Mouse (Mus musculus): ENCODE results near the gene Atp8b5.

The Atp8b5 gene

DNA sequence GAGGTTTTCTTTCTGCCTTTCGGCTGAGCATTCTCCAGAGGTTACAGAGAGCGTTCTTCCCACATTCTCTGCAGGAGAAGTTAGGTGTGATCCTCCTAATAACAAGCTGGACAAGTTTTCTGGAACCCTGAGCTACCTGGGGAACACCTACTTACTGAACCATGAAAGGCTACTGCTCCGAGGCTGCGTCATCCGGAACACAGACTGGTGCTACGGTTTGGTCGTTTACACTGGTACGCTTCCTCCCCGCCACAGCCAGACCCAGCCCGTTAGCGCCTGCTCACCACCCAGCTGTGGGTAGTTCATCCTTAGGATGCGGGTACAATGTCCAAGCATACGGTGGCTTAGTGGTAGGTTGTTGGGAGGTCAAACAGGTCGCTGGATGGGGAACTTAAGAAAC, 55.4 kb downstream of the Atp8b5 start:
- DNase-seq (ENCODE audit: low spot score) = no peak

DNA sequence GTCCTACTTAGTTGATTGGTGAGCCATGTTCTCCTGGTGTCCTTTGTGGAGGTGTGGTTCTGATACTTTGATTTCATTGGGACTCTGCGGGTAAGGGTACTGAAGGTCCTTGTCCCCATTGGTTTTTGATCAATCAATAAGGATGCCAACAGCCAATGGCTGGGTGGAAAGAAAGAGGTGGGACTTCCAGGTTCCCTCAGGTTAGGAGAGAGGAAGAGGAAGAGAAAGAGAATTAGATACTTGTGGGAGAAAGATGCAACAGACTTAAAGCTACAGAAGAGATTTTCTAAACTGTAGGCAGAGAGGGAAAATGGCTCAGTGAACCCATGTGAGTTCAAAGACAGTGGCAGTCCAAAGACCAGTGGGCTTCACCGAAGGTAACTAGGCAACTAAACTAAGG, 60.2 kb downstream of the Atp8b5 start:
- no peak for DNase-seq (ENCODE audit: low spot score)

DNA sequence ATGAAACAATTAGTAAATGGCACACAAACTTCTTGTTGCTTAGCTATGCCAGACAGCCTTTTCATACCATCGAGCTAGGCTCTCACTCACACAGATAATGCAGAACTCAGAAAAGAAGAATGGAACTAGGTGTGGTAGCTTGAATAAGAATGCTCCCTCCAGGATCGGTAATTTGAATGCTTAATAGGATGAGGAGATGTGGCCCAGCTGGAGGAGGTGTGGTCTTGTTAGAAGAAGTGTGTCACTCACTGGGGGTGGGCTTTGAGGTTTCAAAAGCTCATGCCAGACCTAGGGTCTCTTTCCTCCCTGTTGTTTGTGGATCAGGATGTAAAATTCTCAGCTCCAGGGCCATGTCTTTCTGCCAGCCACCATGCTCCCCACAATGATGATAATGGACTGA, 67.8 kb downstream of the Atp8b5 start:
- DNase-seq (ENCODE audit: low spot score) = no peak

DNA sequence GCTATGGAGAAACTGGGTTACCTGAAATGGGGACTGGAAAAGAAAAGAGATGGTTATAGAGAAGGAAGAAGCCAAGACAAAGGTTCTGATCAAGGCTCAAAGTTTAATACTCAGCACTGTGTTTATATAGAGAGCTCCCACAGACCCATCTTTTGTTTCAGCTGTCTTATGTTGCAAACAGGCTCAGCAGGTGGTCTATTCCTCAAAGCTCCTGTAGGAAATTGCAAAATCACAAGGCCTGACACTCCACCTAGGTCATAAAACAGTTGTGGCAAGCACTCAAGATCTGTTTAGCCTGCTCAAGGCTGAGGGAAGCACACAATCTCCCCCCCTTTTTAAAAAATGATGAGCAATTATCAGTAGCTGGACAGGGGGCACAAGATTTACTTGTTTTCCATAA, 69.2 kb downstream of the Atp8b5 start:
- no peak for DNase-seq (ENCODE audit: low spot score)

DNA sequence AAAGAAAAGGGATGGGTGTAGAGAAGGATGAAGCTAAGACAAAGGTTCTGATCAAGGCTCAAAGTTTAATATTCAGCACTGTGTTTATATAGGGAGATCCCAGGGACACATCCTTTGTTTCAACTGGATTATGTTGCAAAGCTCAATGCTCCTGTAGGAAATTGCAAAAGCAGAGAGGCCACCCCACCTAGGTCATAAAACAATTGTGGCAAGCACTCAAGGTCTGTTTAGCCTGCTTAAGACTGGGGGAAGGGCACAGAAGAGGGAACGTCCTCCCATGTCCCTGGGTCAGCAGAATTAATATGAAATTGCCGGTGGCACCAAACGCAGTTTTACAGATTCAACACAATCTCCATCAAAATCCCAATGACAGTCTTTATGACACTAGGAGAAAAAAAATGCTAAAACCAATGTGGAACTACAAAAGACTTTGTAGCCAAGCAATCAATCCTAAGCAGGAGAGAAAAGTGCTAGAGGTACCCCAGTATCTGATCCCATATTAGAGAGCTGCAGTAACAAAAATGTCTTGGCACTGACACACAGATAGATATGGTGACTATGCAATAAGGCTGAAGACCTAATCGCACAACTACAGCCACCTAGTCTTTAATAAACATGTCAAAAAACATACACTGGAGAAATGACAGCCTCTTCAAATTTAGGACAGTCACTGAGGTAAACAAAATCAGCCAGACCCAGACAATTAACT, 73.3 kb downstream of the Atp8b5 start:
- DNase-seq (ENCODE audit: low spot score) = no peak

DNA sequence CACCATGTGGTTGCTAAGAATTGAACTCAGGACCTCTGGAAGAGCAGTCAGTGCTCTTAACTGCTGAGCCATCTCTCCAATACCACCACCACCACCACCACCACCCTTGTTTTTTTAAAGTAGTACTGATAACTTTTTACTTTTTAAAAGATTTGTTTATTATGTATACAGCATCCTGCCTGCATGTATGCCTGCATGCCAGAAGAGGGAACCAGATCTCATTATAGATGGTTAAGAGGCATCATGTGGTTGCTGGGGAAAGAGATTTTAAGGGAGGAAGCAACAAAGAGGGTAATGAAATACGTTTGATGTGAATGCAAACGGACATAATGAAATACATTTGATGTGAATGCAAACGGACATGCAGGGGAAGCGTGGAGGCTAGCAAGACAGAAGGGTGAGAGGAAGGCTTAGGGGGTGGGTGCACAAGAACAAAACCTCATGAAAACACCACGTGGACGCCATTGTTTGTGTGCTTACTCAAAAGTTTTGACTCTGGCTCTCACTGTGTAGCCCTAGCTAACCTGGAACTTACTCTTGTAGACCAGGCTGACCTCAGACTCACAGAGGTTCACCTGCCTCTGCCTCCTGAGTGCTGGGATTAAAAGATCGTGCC, 74.4 kb downstream of the Atp8b5 start:
- peak; percentile 3 for DNase-seq (ENCODE audit: low spot score)

DNA sequence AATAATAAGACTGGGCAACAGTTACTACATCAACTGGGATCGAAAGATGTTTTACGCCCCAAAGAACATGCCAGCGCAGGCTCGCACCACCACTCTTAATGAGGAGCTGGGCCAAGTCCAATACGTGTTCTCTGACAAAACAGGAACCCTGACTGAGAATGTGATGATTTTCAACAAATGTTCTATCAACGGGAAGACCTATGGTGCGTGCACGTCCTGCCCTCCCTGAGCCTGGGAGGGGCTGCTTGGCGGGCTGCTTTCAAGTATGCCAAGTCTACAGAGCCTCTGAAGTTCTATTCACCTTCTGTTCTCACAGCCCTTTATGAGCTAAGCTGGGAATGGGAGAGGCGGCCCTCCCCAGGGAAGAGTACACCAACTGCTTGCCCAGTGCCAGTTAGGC, 75.5 kb downstream of the Atp8b5 start:
- DNase-seq (ENCODE audit: low spot score) = no peak

DNA sequence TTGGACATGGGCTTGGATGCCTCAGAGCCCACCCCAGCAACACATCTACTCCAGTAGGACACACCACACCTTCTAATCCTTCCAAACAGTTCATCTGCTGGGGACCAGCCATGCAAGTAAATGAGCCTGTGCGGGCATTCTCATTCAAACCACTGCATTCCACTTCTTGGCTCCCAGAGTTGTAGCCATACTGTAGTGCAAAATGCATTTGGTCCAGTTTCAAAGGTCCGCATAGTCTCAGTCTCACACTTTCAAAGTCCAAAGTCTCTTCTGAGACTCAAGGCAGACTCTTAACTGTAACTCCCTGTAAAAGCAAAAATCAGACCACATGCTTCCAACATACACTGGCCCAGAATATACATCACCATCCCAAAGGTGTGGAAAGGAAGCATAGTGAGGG, 78.0 kb downstream of the Atp8b5 start:
- no peak for DNase-seq (ENCODE audit: low spot score)

DNA sequence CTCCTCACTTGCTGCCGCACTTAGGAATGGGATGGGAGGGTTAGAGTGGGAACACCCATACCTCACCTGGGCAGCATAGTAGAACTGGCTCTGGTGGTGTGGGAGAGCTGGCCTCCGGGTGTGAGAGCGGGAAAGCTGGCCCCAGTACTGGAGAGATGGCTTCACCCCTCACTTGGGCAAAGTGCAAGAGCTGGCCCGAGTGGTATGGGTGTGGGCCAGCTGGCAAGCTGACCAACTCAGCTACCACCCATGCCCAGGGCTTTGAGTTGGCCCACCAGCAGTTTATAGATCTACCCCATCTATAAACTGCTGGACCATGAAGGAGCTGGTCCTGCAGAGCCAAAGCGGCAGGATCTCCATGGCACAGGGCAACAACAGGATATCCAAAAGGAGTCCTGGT, 82.2 kb downstream of the Atp8b5 start:
- DNase-seq (ENCODE audit: low spot score) = no peak

DNA sequence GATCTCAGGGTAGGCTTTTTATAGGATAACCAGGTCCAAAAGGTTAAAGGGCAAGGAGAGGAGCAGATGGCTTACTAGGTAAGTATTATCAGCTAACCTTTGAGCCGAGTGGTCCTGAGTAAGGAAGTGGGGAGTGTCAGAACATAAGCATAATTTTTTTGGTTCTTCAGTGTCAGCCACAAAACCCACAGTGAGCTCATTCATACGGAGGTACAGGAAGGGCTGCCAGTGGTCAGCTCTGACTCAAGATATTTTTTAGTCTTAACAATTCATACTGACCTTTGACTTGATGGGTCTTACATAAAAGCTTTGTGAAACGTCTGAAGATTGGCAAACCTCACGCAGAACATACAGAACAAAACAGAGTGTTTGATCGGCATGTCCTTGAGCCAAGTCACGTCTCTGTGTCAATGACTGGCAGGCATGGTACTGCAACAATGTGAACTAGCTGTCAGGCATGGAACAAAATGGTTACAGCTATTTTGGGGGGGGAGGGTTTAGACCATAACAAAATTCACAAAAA, 83.1 kb downstream of the Atp8b5 start:
- DNase-seq (ENCODE audit: low spot score) = no peak

DNA sequence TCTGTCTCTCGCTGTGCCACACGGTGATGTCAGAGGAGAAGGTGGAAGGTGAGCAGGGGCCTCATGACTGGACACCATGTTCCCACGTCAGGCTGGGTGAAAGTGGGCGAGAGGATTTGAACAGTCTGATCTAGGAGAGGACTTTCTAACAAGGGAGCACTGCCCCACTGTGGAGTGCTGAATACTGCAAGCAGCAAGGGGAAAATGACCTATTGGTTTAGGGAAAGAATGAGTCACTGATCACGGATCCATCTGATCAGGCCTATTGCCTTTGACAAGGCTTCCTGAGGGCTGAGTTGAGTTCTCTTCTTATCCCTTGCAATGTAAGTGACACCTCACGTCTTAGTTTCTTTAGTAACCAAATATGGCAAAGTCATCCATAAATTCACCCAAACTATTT, 86.7 kb downstream of the Atp8b5 start:
- no peak for DNase-seq (ENCODE audit: low spot score)

DNA sequence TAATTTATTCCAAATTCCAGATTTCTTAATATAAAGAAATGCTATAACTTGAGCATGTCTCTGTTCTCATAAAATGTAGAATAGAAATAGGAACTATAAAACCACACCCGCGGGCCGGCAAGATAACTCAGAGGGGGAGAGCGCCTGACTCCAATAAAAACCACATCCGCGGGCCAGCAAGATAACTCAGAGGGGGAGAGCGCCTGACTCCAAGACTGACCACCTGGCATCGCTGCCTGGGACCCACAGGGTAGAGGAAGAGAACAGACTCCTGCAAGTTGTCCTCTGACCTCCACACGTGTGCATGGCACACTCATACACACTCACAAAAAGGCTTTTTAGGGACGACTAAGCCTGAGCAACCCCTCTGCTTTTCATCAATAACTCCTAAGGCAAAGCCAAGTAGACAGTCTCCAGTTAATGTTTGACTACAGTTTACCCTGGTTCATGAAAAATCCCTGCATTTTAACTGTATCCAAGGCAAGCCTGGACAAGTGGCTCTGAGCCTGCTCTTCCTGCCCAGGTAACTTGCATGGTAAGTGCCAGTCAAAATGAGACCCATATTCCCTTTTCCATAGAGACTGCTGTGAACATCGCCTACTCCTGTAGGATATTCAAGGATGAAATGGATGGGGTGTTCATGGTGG, 98.1 kb downstream of the Atp8b5 start:
- DNase-seq (ENCODE audit: low spot score) = no peak

DNA sequence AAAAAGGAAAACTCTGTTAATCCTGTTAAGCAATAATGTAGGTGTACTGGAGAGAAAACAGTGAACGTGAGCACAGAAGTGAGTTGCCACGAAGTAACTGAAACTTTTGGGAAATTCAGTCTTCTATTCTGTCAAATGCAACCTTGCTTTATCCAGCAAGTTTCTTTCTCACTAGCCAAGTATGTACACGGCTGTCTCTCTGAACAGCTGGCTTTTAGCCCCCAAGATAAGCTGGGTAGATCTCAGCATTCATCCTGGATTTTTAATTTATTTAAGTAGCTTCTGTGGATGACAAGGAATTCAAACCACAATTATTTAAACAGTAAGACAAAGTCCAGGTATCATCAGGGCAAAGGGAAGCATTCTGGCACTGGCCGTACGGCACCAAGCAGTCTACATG, 100.3 kb downstream of the Atp8b5 start:
- no peak for DNase-seq (ENCODE audit: low spot score)

DNA sequence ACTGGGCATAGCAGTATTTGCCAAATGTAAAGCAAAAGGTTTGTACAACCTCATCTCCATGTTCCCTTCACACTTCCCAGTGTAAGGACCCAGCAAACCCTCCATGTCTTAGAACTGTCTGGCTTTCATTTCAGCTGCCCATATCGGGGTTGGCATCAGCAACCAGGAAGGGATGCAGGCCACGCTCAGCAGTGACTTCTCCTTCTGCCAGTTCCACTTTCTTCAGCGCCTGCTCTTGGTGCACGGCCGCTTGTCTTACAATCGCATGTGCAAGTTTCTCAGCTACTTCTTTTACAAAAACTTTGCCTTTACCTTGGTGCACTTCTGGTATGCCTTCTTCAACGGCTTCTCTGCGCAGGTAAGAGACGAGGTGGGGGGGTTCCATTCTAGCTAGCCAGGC, 100.8 kb downstream of the Atp8b5 start:
- DNase-seq (ENCODE audit: low spot score) = no peak

DNA sequence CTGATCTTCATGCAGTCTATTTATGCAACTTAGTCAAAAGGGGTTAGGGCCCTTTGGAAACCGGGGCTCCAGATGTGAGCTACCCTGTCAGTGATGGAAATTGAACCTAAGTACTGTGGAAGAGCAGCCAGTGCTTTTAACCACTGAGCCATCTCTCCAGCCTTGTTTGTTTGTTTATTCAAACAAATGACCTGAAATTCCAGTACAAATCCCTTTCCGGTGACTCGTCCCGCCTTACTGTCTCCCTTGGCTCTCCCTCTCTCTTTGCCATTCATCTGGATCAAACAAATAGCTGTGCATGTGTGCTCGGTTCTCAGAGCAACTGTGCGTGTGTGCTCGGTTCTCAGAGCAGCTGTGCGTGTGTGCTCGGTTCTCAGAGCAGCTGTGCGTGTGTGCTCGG, 104.4 kb downstream of the Atp8b5 start:
- DNase-seq (ENCODE audit: low spot score) = no peak

DNA sequence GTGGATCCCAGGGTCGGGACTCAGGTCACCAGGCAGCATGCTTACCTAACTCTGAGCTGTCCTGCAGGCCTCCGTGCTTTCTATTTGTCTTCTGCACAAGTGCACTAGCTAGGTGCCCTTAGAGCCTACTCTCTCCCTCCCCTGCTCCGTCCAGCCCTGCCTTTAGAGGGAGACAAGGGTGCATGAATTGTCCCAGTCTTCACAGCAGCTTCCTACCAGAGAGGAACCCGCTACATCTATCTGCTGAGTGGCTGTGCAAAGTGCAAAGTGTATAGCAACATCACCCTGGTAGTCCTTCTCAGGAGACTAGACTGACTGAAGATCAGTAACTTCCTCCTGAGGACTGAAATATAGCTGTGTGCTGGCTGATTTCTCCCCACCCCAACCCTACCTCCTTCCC, 105.2 kb downstream of the Atp8b5 start:
- DNase-seq (ENCODE audit: low spot score) = no peak

DNA sequence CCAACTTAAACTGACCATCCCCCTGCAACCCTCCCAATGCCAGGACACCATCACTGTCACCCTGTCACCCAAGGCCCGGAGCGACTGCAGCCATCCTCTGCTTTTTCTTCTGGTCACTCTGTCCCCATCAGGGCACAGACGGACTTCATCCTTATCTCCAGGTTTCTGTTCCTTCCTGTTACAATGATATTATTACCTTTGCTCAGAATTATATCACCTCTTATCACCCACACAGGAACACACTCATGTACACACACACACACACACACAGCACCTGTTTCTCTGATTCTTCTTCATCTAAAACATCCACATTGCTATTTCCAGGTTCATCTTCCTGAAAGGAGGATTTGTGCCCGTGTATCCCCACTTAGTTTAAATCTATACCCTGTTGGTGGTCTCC, 107.3 kb downstream of the Atp8b5 start:
- no peak for DNase-seq (ENCODE audit: low spot score)

DNA sequence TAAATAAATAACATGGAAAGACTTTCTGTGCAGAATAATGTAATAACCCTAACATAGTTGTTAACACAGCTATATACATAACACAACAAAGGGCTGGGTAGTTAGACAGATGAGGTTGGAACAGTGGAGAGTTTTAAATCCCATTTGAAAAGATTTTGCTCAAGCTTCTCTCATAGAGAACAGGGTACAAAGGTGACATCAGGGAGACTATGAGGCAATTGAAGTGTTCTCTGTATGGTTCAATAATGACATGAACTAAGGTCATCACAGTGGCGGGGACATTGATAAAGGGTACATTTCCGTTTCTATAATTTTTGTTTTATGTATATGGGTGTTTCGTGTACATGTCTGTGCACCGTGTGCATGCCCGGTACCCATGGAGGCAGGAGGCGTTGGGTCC, 112.6 kb downstream of the Atp8b5 start:
- no peak for DNase-seq (ENCODE audit: low spot score)

DNA sequence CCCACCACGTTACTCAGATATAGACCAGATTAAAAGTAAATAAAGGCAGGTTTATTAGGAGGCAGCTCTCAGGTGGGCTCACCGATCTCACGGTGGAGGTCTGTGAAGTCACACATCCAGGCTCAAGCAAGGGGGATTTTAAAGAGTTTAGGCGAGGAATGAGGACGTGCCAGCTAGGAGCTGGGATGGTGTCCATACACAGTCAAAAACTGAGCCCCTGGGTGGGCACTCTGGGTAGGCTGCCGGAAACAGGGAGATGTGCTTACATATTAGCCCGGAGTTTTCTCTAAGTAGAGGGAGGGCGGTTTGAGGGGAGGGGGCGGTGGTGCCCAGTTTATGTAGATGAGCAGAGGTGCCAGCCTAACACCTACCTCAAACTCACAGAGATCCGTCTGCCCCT, 114.0 kb downstream of the Atp8b5 start:
- no peak for DNase-seq (ENCODE audit: low spot score)

DNA sequence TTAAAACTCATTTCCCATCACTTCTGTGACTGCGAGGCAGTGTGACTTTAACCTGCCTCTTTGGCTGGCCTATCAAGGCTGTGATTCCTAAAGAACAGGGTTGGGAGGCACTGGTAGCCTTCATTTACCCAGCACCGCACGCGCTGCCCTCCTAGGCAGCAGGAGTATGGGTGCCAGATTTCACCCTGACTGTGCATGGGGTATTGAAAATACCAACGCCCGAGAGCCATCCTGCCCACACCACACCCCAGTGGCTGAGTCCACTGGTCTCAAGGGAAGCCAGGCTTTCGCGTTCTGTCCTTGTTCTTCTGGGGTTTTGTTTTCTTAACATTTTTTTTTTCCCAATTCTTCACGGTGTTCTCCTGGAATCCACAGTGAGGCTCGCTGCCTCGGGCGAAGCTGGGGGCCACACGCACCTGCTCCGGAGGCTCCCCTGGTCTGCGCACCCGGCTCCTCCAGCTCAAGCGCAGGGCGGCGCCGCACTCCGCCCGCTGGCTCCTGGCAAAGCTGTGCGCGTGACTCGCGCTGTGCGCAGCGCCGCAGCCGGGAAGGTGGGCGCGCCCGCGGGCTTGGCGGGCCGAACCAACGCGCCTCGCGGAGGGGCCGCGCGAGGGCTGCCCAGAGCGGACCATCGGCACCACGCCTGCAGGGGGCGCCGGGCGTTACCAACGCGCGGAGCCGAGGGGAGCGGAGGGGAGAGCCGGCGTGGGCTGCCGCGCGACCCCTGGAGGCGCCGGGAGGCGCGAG, 114.6 kb downstream of the Atp8b5 start, which contains the start of gene Rusc2:
Gene Rusc2, plus strand, starts transcription at position 572 of the 747 bp plus-strand sequence.
- DNase-seq (ENCODE audit: low spot score) = peak; percentile 83

DNA sequence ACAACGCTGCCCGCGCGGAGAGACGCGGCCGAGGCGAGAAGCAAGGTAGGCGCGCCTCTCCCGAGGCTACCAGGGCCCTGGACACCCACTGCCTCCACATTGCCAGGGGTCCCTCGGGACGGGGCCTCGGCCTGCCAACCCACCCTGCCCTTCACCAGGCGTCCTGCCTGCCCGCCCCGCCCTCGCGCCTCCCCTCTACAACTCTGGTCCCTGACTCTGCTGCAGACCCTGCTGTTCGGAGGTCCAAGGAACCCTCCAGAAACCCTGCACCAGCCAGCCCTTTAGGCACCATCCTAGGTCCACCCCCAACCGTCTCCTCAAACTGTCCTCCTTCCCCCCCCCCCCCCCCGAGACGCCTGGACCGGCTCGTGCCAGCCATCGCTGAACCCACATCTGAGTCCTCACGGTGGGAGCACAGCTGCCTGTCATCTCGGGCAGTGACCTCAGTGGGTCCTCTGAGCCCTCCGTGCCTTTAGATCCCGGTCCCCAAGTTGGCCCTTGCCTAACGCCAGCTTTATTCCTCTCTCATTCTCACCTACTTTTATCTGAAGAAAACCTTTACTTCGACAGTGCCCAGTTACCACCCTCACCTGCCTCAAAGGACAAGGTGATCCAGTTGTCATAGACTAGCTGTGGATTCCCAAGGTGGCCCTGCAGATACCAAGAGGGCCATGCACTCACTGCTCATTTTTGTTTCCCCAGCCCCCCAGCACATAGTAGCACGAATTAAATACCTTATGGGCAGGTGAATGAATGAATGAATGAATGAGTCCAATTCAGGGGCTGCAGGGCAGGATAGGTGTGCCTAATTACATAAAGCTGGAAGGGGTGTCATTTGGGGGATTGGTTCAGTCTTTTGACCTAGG, 115.4 kb downstream of the Atp8b5 start:
- no peak for DNase-seq (ENCODE audit: low spot score)
